Mouse (Mus musculus): Measurements from ENCODE around the gene Slc37a3.
"Not testable (repeated sequence)": the region's sequence is repeated elsewhere in the genome, so short reads cannot be mapped to it uniquely, and the experiment has no call there.

Gene Slc37a3

DNA sequence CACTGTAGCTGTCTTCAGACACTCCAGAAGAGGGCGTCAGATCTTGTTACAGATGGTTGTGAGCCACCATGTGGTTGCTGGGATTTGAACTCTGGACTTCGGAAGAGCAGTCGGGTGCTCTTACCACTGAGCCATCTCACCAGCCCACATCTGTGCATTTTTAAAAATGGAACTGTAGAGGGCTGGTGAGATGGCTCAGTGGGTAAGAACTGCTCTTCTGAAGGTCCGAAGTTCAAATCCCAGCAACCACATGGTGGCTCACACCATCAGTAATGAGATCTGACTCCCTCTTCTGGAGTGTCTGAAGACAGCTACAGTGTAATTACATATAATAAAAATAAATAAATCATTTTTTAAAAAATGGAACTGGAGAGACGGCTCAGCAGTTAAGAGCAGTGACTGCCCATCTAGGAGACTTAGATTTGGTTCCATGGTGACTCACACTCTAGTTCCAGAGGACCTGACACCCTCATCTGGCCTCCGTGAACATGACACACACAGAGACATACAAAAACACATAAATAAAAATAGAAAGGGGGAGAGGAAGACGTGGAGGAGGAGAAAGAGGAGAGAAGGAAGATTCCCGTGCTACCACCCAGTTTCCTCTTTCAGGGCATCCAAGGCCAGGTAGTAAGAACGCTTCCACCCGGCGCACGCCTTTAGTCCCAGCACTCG lies 823 bp upstream of the Slc37a3 start:
- not testable (repeated sequence) for DNase-seq

DNA sequence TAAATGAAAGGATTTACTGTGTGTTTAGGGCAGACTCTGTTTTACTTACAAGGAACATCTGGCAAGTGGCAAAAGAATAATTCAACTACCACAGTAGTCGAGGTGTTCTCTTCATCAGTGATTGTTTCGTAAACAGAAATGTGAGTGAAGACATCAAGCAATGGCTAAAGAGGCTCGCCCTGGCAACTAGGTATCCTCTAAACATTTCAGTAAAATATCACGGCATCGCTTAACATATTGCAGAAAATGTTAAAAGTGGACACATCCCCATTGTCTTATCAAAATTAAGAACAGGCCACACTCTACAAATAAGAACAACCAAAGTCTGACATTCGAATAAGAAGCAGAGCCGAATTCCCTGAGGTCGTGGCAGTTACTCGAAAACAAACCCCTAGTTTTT lies 700 bp downstream of the Slc37a3 start:
- no peak for DNase-seq

DNA sequence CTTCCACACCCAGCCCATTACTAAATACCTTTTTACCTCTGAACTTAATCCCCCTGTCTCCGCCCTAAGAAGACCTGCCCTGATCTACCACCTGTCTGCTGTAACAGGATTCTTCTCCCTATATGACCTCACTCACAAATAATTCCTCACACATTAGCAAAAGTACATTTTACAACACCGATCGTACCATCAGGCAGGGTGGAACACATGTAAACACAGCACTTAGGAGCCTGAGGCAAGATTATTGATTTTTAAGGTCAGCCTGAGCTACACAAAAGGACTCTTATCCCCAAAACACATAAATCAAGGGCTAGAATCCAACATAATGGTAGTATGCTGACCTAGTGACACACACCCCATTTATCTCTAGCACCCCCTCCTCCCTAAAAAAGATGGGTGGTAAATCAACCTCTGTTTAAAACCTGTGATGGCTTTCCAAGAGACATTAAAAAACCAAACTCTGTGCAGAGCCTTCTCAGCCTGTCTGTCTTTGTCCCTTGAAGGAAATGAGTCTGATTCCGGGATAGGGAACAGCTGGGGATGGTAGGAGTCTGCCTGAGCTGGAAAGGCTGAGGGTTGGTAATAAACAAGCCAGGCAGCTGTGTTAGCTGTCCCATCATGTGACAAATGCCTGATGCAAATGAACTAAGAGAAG lies 4.0 kb downstream of the Slc37a3 start:
- no peak for DNase-seq

DNA sequence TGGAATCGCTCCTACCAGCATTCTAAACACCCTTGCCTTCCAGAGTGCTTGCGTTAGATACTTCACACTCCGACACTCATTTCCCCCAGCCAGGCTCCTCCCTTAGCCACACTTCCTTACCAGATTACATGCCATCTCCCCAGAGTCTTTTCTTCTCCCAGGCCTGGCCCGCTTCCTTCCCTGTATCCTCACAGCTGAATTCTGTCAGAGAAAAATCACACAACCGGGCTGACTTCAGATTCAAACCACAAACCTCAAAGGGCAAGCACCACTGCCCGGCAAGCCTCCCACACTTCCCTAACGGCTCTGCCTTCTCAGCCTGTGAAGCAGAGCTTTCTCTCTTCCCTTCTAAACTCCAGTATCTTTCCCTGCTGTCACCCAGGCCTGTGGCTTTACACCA lies 4.7 kb downstream of the Slc37a3 start:
- DNase-seq: peak in 1 of 2 experiments; percentile 9

DNA sequence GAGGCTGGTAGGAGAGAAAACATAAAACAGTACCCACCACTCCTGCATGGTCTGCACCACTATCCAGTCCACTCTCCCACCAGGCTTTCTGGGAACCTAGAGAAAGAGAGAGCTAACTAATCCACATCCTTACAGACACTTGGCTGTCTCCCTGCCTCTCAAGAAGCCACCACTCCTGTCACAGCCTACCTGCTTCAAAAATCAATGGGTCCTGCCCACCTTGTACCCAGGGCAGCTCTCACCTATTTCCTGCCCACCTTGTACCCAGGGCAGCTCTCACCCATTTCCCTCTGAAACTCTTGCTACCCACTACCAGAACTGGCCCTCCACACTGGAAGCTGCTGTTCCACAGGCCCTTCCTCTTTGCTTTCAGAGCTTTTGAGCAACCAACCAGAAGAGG lies 5.4 kb downstream of the Slc37a3 start:
- DNase-seq: no peak

DNA sequence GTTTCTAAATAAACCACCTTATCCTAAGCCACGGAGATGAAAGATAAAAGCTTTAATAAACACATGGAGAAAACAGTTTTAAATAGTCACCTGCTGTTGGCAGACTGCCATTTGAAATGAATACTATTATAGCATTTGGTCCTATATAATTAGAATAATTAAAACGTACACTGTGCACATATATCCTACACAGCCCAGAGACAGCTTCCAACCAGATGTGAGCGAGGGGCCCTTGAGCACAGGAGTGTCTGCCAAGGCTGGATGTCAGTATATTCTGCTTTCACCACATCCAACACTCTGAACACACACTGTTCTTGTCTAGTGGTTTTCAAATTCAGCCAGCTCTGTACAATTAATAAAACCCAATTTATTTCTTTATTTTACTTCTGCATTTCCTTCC lies 7.8 kb downstream of the Slc37a3 start:
- no peak for DNase-seq

- no peak for DNase-seq
Observed at GRCm38 (mm10) chr6:39362684-39363083, 14.8 kb downstream of the Slc37a3 start.

DNA sequence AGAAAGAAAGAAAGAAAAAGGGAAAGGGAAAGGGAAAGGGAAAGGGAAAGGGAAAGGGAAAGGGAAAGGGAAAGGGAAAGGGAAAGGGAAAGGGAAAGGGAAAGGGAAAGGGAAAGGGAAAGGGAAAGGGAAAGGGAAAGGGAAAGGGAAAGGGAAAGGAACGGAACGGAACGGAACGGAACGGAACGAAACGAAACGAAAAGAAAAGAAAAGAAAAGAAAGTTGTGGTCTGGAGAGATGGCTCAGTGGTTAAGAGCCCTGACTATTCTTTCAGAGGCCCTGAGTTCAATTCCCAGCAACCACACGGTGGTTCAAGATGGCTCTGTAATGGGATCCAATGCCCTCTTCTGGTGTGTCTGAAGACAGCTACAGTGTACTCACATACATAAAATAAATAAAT lies 18.3 kb downstream of the Slc37a3 start:
- DNase-seq: not testable (repeated sequence)

GRCm38 (mm10) chr6:39348946-39349345 lies 28.5 kb downstream of the Slc37a3 start:
- DNase-seq: no peak

GRCm38 (mm10) chr6:39347880-39348814 lies 29.3 kb downstream of the Slc37a3 start:
- DNase-seq: peak; percentile 32 to 33

DNA sequence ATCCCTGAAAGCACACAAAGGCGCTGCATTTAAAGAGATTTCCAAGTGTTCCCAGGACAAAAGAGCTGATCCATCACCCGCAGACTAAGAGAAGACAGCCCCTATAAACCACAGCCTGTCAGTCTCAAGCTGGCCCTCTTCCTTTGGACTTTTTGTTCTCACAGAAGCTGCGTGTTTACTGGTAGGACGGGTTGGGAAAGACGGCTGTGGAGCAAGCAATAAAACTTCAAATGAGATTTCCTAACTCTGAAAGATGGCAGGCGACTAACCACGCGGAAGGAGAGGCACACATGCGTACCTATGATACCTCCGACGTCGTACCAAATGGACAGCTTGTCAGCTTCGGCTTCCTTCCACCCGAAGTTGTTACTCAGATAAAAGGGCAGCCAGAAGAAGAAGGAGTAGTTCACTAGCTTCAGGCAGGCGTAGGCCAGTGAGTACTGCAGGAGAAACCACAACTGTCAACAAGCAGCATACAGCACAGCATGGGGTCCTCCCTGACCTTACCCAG lies 30.4 kb downstream of the Slc37a3 start:
- DNase-seq: no peak

DNA sequence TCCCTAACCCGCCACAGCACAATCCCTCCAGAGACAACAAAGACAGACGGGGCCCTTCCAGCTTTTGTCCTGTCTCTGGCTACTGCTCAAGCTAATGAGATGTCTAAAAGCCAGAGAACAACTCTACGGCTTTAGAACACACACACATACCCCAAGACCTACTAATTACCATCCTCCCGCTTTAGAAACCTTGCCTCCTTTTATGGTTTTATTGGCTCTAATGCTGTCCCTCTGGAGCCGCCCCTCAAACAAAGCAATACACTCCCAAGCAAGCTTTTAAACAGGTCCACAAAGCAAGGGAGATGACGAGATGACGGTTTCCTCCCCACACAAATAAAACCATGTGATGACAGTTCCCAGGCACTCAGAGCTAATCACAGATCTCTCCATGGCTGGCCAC lies 32.0 kb downstream of the Slc37a3 start:
- DNase-seq: no peak

DNA sequence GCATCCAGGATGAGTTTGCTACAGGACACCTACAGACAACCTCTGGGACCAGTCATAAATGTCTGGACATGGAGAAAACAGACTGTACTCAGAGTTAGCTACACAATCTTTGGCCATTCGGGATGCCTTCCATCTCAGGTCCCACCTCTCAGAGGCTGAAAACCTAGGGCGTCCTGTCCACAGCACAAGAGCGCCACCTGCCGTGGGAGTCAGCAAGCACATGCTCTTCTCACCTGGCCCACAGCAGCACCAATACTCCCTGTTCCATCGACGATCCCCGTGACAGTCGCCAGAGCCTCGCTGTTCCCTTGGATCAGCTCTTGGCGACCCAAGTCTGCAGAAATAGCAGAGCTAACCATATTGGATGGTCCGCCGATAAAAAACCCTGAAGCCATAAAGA lies 33.5 kb downstream of the Slc37a3 start:
- DNase-seq: peak; percentile 76 to 82

DNA sequence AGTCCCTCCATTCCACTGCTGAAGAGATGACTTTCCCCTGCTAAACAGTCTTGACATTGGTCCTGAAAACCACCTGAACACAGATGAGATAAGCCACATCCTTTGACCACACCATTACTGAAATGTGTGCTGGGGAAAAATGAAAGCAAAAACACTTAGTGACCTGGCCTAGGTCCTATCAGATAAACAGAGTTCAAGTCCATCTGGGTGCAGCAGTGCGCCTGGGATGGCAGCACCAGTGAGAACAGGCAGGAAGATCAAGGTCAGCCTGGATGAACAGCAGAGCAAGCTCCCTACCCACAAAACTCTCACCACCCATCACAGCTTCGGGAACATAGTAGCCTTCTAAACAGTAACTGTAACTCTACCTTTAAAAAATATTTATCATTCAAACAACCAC lies 35.7 kb downstream of the Slc37a3 start:
- DNase-seq: no peak

- no peak for DNase-seq
Observed at GRCm38 (mm10) chr6:39338359-39338758, 39.1 kb downstream of the Slc37a3 start.

- DNase-seq: no peak
Observed at GRCm38 (mm10) chr6:39334873-39335272, 42.6 kb downstream of the Slc37a3 start.

GRCm38 (mm10) chr6:39334224-39334623 lies 43.3 kb downstream of the Slc37a3 start:
- peak in 1 of 2 experiments; percentile 28 for DNase-seq

- no peak for DNase-seq
Observed at GRCm38 (mm10) chr6:39331998-39332700, 45.3 kb downstream of the Slc37a3 start.

- DNase-seq: no peak
Observed at GRCm38 (mm10) chr6:39330981-39331380, 46.5 kb downstream of the Slc37a3 start.

DNA sequence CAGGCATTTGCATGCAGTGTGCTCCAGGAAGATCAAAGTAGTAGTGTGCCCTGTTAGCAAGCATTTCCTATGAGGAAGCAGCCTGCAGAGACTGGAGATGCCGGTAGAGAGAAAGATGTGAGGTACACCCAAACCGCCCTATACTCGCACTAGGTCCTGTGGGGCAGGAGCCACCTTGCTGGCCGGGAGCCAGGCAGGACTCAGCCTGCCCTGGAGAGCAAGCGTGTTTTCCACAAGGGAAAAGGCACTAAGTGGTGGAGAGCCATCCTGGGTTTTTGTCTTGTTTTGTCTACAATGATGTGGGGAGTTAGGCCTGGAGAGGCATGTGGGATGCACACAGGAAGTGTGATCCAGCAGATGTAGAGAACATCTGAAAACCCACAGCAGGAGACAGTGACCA lies 57.2 kb downstream of the Slc37a3 start:
- no peak for DNase-seq

- DNase-seq: no peak
Observed at GRCm38 (mm10) chr6:39319061-39319761, 58.3 kb downstream of the Slc37a3 start.

- DNase-seq: no peak
Observed at GRCm38 (mm10) chr6:39318631-39319010, 58.9 kb downstream of the Slc37a3 start.
